Comparison of ENCODE assay signal across 24 mouse cellular contexts in genomic region chr4:135045054-135045453, GRCm38 (mm10).
DNase-seq lines count a peak whose midpoint lies in the region; ATAC-seq and TF ChIP-seq lines count a peak whose summit lies in the region.
"Had no signal": no experiment of that assay in that cellular context is flagged by ENCODE, and none has a peak within 500 bp of the region (broad histone marks: within the 10 kb centered on the region; RNA-seq: fewer than 3 reads in every experiment).

No protein-coding gene starts in this region.

- no peaks in the 10 kb centered on the region for H3K36me3 ChIP-seq in kidney, embryonic 15.5 days
- H3K36me3 ChIP-seq: embryonic facial prominence, embryonic 10.5 days; forebrain, embryonic 15.5 days; neural tube, embryonic 12.5 days had no signal

- H3K27ac ChIP-seq in kidney, embryonic 15.5 days = no peak overlapping the region
- H3K27ac ChIP-seq in cerebellum, adult 2 months (ENCODE audit: insufficient read depth, low read length) = no peak overlapping the region
- H3K27ac ChIP-seq: embryonic facial prominence, embryonic 10.5 days; forebrain, embryonic 15.5 days; hindbrain, embryonic 14.5 days; left cerebral cortex, adult 2 months; neural tube, embryonic 12.5 days had no signal

- peak; percentile 56 for DNase-seq in kidney, adult 11 months
- DNase-seq in 3T3-L1 (ENCODE audit: low read depth, low spot score) (peak; percentile 50), Patski (ENCODE audit: low read depth, low spot score) (peak; percentile 90)
- DNase-seq in kidney, postnatal 25 days = peak; percentile 27 to 48
- no peak for DNase-seq in cerebellum, adult 2 months
- no peak for DNase-seq in ovary, adult 18-20 months (ENCODE audit: low spot score)
- DNase-seq: adrenal gland, postnatal 25 days; cerebellum, adult 9-11 months; heart, postnatal 36 days; layer of hippocampus, adult 9-11 months; liver, postnatal 0 days; lung, postnatal 10 days; midbrain, embryonic 14.5 days; right cerebral cortex, postnatal 4 days; thymus, postnatal 14 days had no signal

- no peak overlapping the region for H3K4me2 ChIP-seq in kidney, embryonic 15.5 days
- H3K4me2 ChIP-seq: forebrain, embryonic 15.5 days; heart, embryonic 11.5 days; hindbrain, embryonic 14.5 days; liver, embryonic 11.5 days; neural tube, embryonic 12.5 days had no signal

- H3K27me3 ChIP-seq in kidney, embryonic 15.5 days = 0 out of 2 replicates have a peak, but pooled peaks cover 7% of the 10 kb centered on the region
- no peaks in the 10 kb centered on the region for H3K27me3 ChIP-seq in Patski
- no peaks in the 10 kb centered on the region for H3K27me3 ChIP-seq in cerebellum, adult 2 months (ENCODE audit: control insufficient read depth, insufficient read depth, low read length)
- H3K27me3 ChIP-seq: forebrain, embryonic 15.5 days had no signal

- in situ Hi-C loops in Patski (cut with MboI; ENCODE audit: low pct_unique_long_range_greater_than_20kb) = no loop called here

- no peaks in the 10 kb centered on the region for H3K9me3 ChIP-seq in kidney, embryonic 15.5 days (replicated peaks)
- H3K9me3 ChIP-seq: embryonic facial prominence, embryonic 10.5 days; forebrain, embryonic 15.5 days; neural tube, embryonic 12.5 days had no signal

- no peak for TF ChIP-seq POLR2A in cerebellum, adult 2 months (IDR thresholded peaks at IDR 0.05; ENCODE audit: borderline replicate concordance, insufficient read depth, low read length)

- 79% methylated on average over 16 of the region's 16 CpGs for WGBS in kidney, embryonic 15.5 days
- WGBS in cerebellum, adult 2 months = 54% methylated on average over 16 of the region's 16 CpGs

- no peak overlapping the region for H3K9ac ChIP-seq in kidney, embryonic 15.5 days
- H3K9ac ChIP-seq: forebrain, embryonic 15.5 days; hindbrain, embryonic 14.5 days; liver, postnatal 0 days; neural tube, embryonic 12.5 days had no signal

- ATAC-seq in kidney, embryonic 15.5 days (replicated peaks; ENCODE audit: low FRiP score) = no peak
- peak; percentile 70 for ATAC-seq in Patski
- ATAC-seq: forebrain, embryonic 15.5 days; inflammation-experienced regulatory T-cells, adult 6 months; liver, postnatal 0 days had no signal

- POLR2A ChIA-PET in Patski (lab: Charles Lee) = no interaction called here

- TF ChIP-seq CTCF in Patski (IDR thresholded peaks at IDR 0.05) = no peak
- TF ChIP-seq CTCF in cerebellum, adult 2 months (IDR thresholded peaks at IDR 0.05; ENCODE audit: borderline replicate concordance, insufficient read depth, low read depth, low read length) = no peak

- H3K4me3 ChIP-seq in kidney, embryonic 15.5 days (replicated peaks) = no peak overlapping the region
- no peak overlapping the region for H3K4me3 ChIP-seq in cerebellum, adult 2 months (replicated peaks; ENCODE audit: insufficient read depth, low read depth, low read length)
- H3K4me3 ChIP-seq: embryonic facial prominence, embryonic 10.5 days; forebrain, embryonic 15.5 days; left cerebral cortex, adult 2 months; neural tube, embryonic 12.5 days had no signal

- CTCF ChIA-PET in Patski (lab: Charles Lee) = interaction anchor here (1.2 kb wide), 1 partner anchor 34 kb away, joined by 4 read pairs; no protein-coding TSS in a partner anchor

- no peaks in the 10 kb centered on the region for H3K4me1 ChIP-seq in kidney, embryonic 15.5 days
- H3K4me1 ChIP-seq in cerebellum, adult 2 months (ENCODE audit: control insufficient read depth, insufficient read depth, low read length) = no peaks in the 10 kb centered on the region
- H3K4me1 ChIP-seq: forebrain, embryonic 15.5 days; neural tube, embryonic 12.5 days had no signal

Comparison
In these comparisons a context has a peak if more than half of its experiments do, and no peak if none do; other contexts are left out.
1. DNase-seq: peak in kidney, adult 11 months (single experiment), 3T3-L1 (single experiment), Patski (single experiment) and kidney, postnatal 25 days (2 of 2); none in cerebellum, adult 2 months (0 of 2) and ovary, adult 18-20 months (single experiment).